Comparison of ENCODE assay signal across 8 mouse cellular contexts in the genomic region with DNA sequence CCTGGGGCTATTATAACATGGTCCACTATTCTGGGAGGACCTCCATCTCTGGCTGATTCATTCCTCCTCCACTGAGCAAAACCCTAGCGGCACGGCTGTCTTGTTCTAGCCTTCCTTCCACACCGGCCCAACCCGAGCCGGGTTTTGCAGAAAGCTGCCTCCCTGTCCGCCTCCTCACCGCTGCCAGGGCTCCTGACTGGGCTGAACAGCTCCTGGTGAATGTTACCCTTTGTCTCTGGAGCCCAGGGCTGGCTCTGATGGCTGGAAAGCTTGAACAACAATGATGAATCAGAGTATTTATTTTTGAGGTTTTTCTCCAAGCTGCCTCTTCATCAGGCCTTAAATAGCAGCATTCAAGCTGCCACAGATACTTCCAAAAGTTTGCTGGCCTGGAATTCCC.
DNase-seq lines count a peak whose midpoint lies in the region; ATAC-seq lines count a peak whose summit lies in the region.

No protein-coding gene starts in this region.

- no peaks in the 10 kb centered on the region for H3K36me3 ChIP-seq in neural tube, embryonic 13.5 days
- no peaks in the 10 kb centered on the region for H3K36me3 ChIP-seq in forebrain, embryonic 10.5 days (replicated peaks)
- H3K36me3 ChIP-seq in heart, embryonic 12.5 days, result no peaks in the 10 kb centered on the region

- H3K9ac ChIP-seq in neural tube, embryonic 13.5 days, result no peak overlapping the region
- 0 out of 2 replicates have a peak overlapping the region, but pooled peaks have one; percentile 0 for H3K9ac ChIP-seq in heart, embryonic 12.5 days

- H3K4me3 ChIP-seq in neural tube, embryonic 13.5 days, result no peak overlapping the region
- no peak overlapping the region for H3K4me3 ChIP-seq in forebrain, embryonic 10.5 days
- H3K4me3 ChIP-seq in heart, embryonic 12.5 days, result no peak overlapping the region

- H3K27me3 ChIP-seq in neural tube, embryonic 13.5 days, result no peaks in the 10 kb centered on the region
- peaks cover 5% of the 10 kb centered on the region; the same call in 1 of the 2 replicates for H3K27me3 ChIP-seq in forebrain, embryonic 10.5 days (ENCODE audit: poor library complexity, severe bottlenecking)
- no peaks in the 10 kb centered on the region for H3K27me3 ChIP-seq in heart, embryonic 12.5 days (replicated peaks)

- ATAC-seq in neural tube, embryonic 13.5 days (ENCODE audit: low read depth), result peak; percentile 42; the same call in 1 of the 2 replicates
- ATAC-seq in heart, embryonic 12.5 days (ENCODE audit: insufficient number of reproducible peaks, low FRiP score), result no peak
- ATAC-seq in megakaryocyte, adult 5-6 weeks (ENCODE audit: poor library complexity, severe bottlenecking), result no peak

- H3K27ac ChIP-seq in neural tube, embryonic 13.5 days (replicated peaks), result 0 out of 2 replicates have a peak overlapping the region, but pooled peaks have one; percentile 15
- H3K27ac ChIP-seq in forebrain, embryonic 10.5 days, result peak overlapping the region; percentile 11; the same call in 1 of the 2 replicates
- H3K27ac ChIP-seq in heart, embryonic 12.5 days (ENCODE audit: poor library complexity, severe bottlenecking), result peak overlapping the region; percentile 67

- peaks cover 67% of the 10 kb centered on the region for H3K4me1 ChIP-seq in neural tube, embryonic 13.5 days (replicated peaks)
- peaks cover 50% of the 10 kb centered on the region for H3K4me1 ChIP-seq in forebrain, embryonic 10.5 days
- H3K4me1 ChIP-seq in heart, embryonic 12.5 days (replicated peaks), result peaks cover 82% of the 10 kb centered on the region

- H3K9me3 ChIP-seq in neural tube, embryonic 13.5 days, result no peaks in the 10 kb centered on the region
- no peaks in the 10 kb centered on the region for H3K9me3 ChIP-seq in forebrain, embryonic 10.5 days
- no peaks in the 10 kb centered on the region for H3K9me3 ChIP-seq in heart, embryonic 12.5 days (replicated peaks)

- DNase-seq in neural tube, embryonic 10.5 days (ENCODE audit: extremely low spot score, low spot score), result no peak
- DNase-seq in forebrain, embryonic 10.5 days (ENCODE audit: extremely low spot score, low spot score), result no peak
- DNase-seq in left cerebral cortex, adult 11 months (ENCODE audit: low spot score), result peak; percentile 80
- peak; percentile 83 to 86 for DNase-seq in right cerebral cortex, postnatal 10 days (ENCODE audit: low spot score in 2 of 2)
- DNase-seq in kidney, postnatal 36 days, result no peak

- no peak overlapping the region for H3K4me2 ChIP-seq in neural tube, embryonic 13.5 days
- no peak overlapping the region for H3K4me2 ChIP-seq in heart, embryonic 12.5 days

- 33% methylated on average over 7 of the region's 7 CpGs for WGBS in neural tube, embryonic 13.5 days
- WGBS in forebrain, embryonic 10.5 days, result 40% methylated on average over 7 of the region's 7 CpGs
- WGBS in heart, embryonic 12.5 days, result 30% methylated on average over 7 of the region's 7 CpGs

Comparison
In these comparisons a context has a peak if more than half of its experiments do, and no peak if none do; other contexts are left out.
1. H3K27ac ChIP-seq: peak in every context shown above with its lines; median percentile 67 in heart, embryonic 12.5 days; 15 in neural tube, embryonic 13.5 days; 11 in forebrain, embryonic 10.5 days.
2. DNase-seq: peak in left cerebral cortex, adult 11 months (single experiment) and right cerebral cortex, postnatal 10 days (2 of 2); none in neural tube, embryonic 10.5 days (single experiment), forebrain, embryonic 10.5 days (single experiment) and kidney, postnatal 36 days (0 of 2).